Mouse (Mus musculus): ENCODE data around the gene Olfr1036.
"Not testable (repeated sequence)": the region's sequence is repeated elsewhere in the genome, so short reads cannot be mapped to it uniquely, and the experiment has no call there.

Gene Olfr1036

DNA sequence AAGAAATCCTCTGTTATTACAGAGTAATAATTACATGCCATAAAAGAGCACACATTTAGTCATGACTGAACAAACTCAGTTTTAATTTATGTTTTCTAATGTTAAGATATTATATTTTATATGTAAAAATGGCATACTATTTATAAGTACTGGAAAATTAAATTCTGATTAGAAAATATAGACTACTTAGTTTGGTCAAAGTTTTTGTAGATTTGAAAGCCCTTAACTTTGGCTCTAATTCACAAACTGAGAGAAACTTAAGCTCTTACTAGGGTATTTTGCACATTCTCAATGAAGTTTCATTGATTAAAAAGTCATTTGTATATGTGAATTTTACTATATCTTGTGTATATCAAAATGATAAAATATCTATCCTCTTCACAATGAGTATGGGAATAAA is at the start of gene Olfr1036:
Gene Olfr1036, plus strand, starts transcription at position 301 of the 400 bp plus-strand sequence.
- H3K4me1 ChIP-seq (replicated peaks; ENCODE audit: low read depth, low read length); H3K36me3 ChIP-seq (ENCODE audit: insufficient read depth, low read length): not testable (repeated sequence)

DNA sequence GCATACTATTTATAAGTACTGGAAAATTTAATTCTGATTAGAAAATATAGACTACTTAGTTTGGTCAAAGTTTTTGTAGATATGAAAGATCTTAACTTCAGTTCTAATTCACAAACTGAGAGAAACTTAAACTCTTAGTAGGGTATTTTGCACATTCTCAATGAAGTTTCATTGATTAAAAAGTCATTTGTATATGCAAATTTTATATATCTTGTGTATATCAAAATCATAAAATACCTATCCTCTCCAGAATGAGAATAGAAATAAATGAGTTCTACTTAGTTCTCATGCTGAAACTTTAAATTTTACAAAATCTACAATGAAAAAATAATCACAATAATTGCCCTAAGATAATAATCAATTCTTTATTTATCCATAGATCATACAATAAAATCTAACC is 28.2 kb upstream of the Olfr1036 start, which contains the start of gene Olfr1034:
Gene Olfr1034, plus strand, starts transcription at position 301 of the 400 bp plus-strand sequence.
- Histone ChIP-seq H3K27me3 (ENCODE audit: insufficient read depth, low read length) (no peaks in the 10 kb centered on the region), H3K36me3 (ENCODE audit: insufficient read depth, low read length) (no peaks in the 10 kb centered on the region), H3K4me1 (replicated peaks; ENCODE audit: low read depth, low read length) (peaks cover 4% of the 10 kb centered on the region; the same call in 1 of the 2 replicates), H3K9me3 (ENCODE audit: low read length) (no peaks in the 10 kb centered on the region), H3K4me3 (replicated peaks; ENCODE audit: low read length) (no peak within 1 kb of the TSS)
- TF ChIP-seq CTCF (conservative IDR thresholded peaks at IDR 0.05; ENCODE audit: low read length) (no peak), NANOG (IDR thresholded peaks at IDR 0.05; ENCODE audit: borderline replicate concordance, low read length) (no peak), POU5F1 (IDR thresholded peaks at IDR 0.05; ENCODE audit: borderline replicate concordance, low read length) (no peak)

More for the DNA sequence above, at the start of gene Olfr1036:
- H3K9me3 ChIP-seq (ENCODE audit: low read length) = peaks cover 17% of the 10 kb centered on the region
- not testable (repeated sequence) for H3K27me3 ChIP-seq (ENCODE audit: insufficient read depth, low read length); H3K4me3 ChIP-seq (replicated peaks; ENCODE audit: low read length)

DNA sequence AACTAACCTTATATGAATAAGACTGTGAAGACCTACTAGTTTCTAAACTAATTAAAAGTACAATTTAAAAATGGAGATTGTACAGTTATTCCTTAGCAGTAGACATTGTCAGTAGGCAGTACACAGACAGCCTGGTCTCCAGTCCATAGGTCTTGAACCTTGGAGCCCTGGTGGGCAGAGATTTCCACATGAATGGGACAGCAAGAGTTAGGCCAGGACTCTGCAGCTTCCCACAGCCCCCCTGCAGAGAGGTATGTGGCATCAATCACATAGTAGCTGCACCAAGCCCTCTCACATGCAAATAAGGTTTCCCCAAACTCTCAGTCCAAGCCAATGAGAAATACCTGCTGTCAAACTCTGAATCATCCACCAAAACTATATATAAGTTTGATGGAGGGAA is 23.0 kb upstream of the Olfr1036 start:
- not testable (repeated sequence) for H3K4me1 ChIP-seq (replicated peaks; ENCODE audit: low read depth, low read length); H3K4me3 ChIP-seq (replicated peaks; ENCODE audit: low read length); H3K36me3 ChIP-seq (ENCODE audit: insufficient read depth, low read length); H3K9me3 ChIP-seq (ENCODE audit: low read length); H3K27me3 ChIP-seq (ENCODE audit: insufficient read depth, low read length)
- peak; percentile 33; the same call in 1 of the 2 replicates for TF ChIP-seq NANOG (IDR thresholded peaks at IDR 0.05; ENCODE audit: borderline replicate concordance, low read length)

DNA sequence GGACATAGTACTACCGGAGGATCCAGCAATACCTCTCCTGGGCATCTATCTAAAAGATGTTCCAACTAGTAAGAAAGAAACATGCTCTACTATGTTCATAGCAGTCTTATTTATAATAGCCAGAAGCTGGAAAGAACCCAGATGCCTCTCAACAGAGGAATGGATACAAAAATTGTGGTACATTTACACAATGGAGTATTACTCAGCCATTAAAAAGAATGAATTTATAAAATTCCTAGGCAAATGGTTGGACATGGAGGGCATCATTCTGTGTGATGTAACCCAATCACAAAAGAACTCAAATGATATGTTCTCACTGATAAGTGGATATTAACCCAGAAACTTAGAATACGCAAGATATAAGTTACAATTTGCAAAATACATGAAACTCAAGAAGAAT is 10.0 kb upstream of the Olfr1036 start:
- H3K4me3 ChIP-seq (replicated peaks; ENCODE audit: low read length); H3K36me3 ChIP-seq (ENCODE audit: insufficient read depth, low read length); H3K27me3 ChIP-seq (ENCODE audit: insufficient read depth, low read length): not testable (repeated sequence)

DNA sequence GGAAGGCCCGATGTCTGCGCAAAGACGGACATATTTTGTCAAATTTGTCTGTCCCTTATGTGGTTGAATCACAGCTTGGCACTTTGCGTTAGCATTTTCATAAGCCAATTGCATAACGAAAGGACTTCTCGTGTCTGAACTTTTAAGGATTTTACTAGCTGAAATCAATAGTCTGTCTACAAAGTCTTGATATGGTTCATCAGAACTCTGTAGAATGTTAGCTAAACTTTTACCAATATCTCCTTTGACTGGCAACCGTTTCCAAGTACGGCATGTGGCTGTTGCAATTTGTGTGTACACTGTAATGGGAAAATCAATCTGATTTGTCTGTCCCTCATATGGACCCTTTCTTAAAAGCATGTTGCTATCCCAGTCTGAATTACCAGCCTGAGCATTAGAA is 3.6 kb upstream of the Olfr1036 start:
- H3K4me1 ChIP-seq (replicated peaks; ENCODE audit: low read depth, low read length) = no peaks in the 10 kb centered on the region
- TF ChIP-seq POU5F1 (IDR thresholded peaks at IDR 0.05; ENCODE audit: borderline replicate concordance, low read length) (no peak), CTCF (conservative IDR thresholded peaks at IDR 0.05; ENCODE audit: low read length) (no peak), NANOG (IDR thresholded peaks at IDR 0.05; ENCODE audit: borderline replicate concordance, low read length) (no peak)
- H3K9me3 ChIP-seq (ENCODE audit: low read length) = peaks cover 31% of the 10 kb centered on the region
- no peaks in the 10 kb centered on the region for H3K36me3 ChIP-seq (ENCODE audit: insufficient read depth, low read length)
- H3K27me3 ChIP-seq (ENCODE audit: insufficient read depth, low read length) = no peaks in the 10 kb centered on the region
- H3K4me3 ChIP-seq (replicated peaks; ENCODE audit: low read length) = no peak overlapping the region

More for the DNA sequence above, 10.0 kb upstream of the Olfr1036 start:
- H3K9me3 ChIP-seq (ENCODE audit: low read length) = peaks cover 38% of the 10 kb centered on the region
- not testable (repeated sequence) for H3K4me1 ChIP-seq (replicated peaks; ENCODE audit: low read depth, low read length)

DNA sequence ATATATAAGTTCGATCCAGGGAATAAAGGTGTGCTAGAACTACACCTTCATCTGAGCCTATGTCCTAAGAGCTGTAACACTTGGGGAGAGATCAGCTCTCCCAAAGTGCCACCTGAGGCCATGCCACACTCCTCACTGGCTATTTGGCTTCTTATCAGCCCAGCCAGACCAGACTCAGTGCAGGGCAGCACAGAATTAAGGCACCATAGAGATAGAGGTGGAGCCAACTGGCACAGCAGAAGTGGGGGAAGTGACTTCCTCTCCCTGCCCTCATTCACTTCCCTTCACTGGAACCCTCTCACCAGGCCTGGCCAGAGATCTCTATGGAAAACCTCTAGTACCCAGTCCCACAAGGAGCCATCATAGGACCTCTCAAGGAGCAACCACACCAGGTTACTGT is 6.7 kb downstream of the Olfr1036 start:
- not testable (repeated sequence) for H3K36me3 ChIP-seq (ENCODE audit: insufficient read depth, low read length); H3K4me1 ChIP-seq (replicated peaks; ENCODE audit: low read depth, low read length); H3K9me3 ChIP-seq (ENCODE audit: low read length); H3K27me3 ChIP-seq (ENCODE audit: insufficient read depth, low read length); H3K4me3 ChIP-seq (replicated peaks; ENCODE audit: low read length)

DNA sequence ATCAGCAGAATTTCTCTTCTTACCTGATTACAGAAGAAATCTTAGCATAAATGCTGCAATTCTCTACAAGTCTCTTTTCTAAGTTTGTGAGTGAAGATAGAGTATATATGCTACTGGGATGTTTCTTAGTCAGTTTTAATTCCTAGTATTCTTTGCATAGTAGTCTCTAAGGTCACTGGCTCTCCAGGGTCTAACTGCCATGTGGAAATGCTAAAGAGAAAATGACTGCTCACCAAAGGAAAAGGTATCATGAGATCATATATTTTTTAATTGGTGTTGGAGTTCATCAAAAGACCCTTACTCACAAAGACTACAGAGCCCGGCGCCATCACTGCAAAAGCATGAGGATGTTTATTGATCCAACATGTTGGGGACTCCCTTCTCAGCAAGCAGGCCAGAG is 13.5 kb downstream of the Olfr1036 start, which contains the start of gene Olfr1037:
Gene Olfr1037, minus strand, starts transcription at position 101 of the 400 bp plus-strand sequence.
- H3K27me3 ChIP-seq (ENCODE audit: insufficient read depth, low read length) = no peaks in the 10 kb centered on the region
- no peak within 1 kb of the TSS for H3K4me3 ChIP-seq (replicated peaks; ENCODE audit: low read length)
- no peaks in the 10 kb centered on the region for H3K9me3 ChIP-seq (ENCODE audit: low read length)
- no peaks in the 10 kb centered on the region for H3K36me3 ChIP-seq (ENCODE audit: insufficient read depth, low read length)
- H3K4me1 ChIP-seq (replicated peaks; ENCODE audit: low read depth, low read length) = no peaks in the 10 kb centered on the region
- TF ChIP-seq CTCF (conservative IDR thresholded peaks at IDR 0.05; ENCODE audit: low read length) (no peak), POU5F1 (IDR thresholded peaks at IDR 0.05; ENCODE audit: borderline replicate concordance, low read length) (no peak)

Data from E14TG2a.4 (cell line).